Mouse (Mus musculus) lung, embryonic 15.5 days (tissue): ENCODE measurements at regions not wholly inside any gene's neighbourhood (a gene's known extent, or its start where the extent isn't known, plus 50 kb on each side); places are given as distances from the start of the nearest gene placed in this dataset.

Source experiments
- ATAC-seq: fragments of 200-750 bp; cut with Nextera tagmentation; 2 replicates; pipeline ENCODE4 v1.8.0; 2017; ENCODE audit warnings: moderate number of reproducible peaks, borderline replicate concordance; ENCODE audit not compliant: low FRiP score, low TSS enrichment; ENCODE audit errors: extremely low read depth
- H3K27ac ChIP-seq: fragments of 300-500 bp; sonication (generic); 2 replicates; pipeline ENCODE4 v1.5.1; 2015; ENCODE audit warnings: moderate library complexity, mild to moderate bottlenecking, inconsistent platforms
- H3K27me3 ChIP-seq: fragments of 300-500 bp; sonication (generic); 2 replicates; pipeline ENCODE4 v1.6.1; 2015; ENCODE audit warnings: inconsistent platforms
- H3K36me3 ChIP-seq: fragments of 300-500 bp; sonication (generic); 2 replicates; pipeline ENCODE4 v1.6.1; 2015; ENCODE audit warnings: inconsistent platforms
- H3K4me1 ChIP-seq: fragments of 300-500 bp; sonication (generic); 2 replicates; pipeline ENCODE4 v1.6.1; 2015; ENCODE audit warnings: inconsistent platforms
- H3K4me2 ChIP-seq: fragments of 300-500 bp; sonication (generic); 2 replicates; pipeline ENCODE4 v1.6.1; 2015; ENCODE audit warnings: inconsistent platforms, mild to moderate bottlenecking, moderate library complexity
- H3K4me3 ChIP-seq: fragments of 300-500 bp; sonication (generic); 2 replicates; pipeline ENCODE4 v1.5.1; 2015; ENCODE audit warnings: mild to moderate bottlenecking, inconsistent platforms
- H3K9ac ChIP-seq: fragments of 300-500 bp; sonication (generic); 2 replicates; pipeline ENCODE4 v1.6.1; 2015; ENCODE audit warnings: inconsistent platforms
- H3K9me3 ChIP-seq: fragments of 300-500 bp; sonication (generic); 2 replicates; pipeline ENCODE4 v1.6.1; 2016; ENCODE audit warnings: inconsistent platforms
- WGBS: fragments of 180-500 bp; shearing (Covaris S2); methylation state at CpG from one replicate; pipeline ENCODE4 v1.1.7; 2015; 5-methylcytosine and 5-hydroxymethylcytosine counted together

DNA sequence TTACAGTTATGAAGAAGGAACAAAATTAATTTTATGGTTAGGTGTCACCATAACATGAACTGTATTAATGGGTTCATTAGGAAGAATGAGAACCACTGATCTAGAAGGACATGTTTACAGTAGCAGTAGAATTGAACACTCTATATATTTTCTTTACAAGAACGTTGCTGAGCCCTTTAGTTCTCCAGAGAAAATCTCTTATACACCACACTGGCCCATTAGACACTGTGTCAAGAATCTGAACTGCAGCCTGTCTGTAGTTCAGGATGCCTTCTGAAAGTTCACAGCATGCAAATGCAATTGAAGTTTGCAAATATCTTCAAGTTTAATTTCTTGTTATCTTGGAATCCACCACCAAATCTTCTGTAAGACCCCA is 307.6 kb downstream of the Phf14 start:
- WGBS = 30% methylated on average over 1 of the region's 1 CpGs
- no peak overlapping the region for H3K4me3 ChIP-seq
- no peak for ATAC-seq
- H3K27me3 ChIP-seq = no peaks in the 10 kb centered on the region
- no peak overlapping the region for H3K4me2 ChIP-seq
- 0 out of 2 replicates have a peak, but pooled peaks cover 3% of the 10 kb centered on the region for H3K9me3 ChIP-seq
- no peak overlapping the region for H3K9ac ChIP-seq
- H3K27ac ChIP-seq = no peak overlapping the region
- H3K36me3 ChIP-seq = no peaks in the 10 kb centered on the region
- no peaks in the 10 kb centered on the region for H3K4me1 ChIP-seq

- ATAC-seq = no peak
- H3K27me3 ChIP-seq = no peaks in the 10 kb centered on the region
- no peaks in the 10 kb centered on the region for H3K4me1 ChIP-seq
- no peaks in the 10 kb centered on the region for H3K9me3 ChIP-seq
- H3K36me3 ChIP-seq = no peaks in the 10 kb centered on the region
- no peak overlapping the region for H3K4me3 ChIP-seq
- no peak overlapping the region for H3K4me2 ChIP-seq
- no peak overlapping the region for H3K9ac ChIP-seq
- WGBS = 27% methylated on average over 1 of the region's 1 CpGs
- no peak overlapping the region for H3K27ac ChIP-seq
Observed at GRCm38 (mm10) chr6:12244151-12244550, 336.5 kb downstream of the Phf14 start.

DNA sequence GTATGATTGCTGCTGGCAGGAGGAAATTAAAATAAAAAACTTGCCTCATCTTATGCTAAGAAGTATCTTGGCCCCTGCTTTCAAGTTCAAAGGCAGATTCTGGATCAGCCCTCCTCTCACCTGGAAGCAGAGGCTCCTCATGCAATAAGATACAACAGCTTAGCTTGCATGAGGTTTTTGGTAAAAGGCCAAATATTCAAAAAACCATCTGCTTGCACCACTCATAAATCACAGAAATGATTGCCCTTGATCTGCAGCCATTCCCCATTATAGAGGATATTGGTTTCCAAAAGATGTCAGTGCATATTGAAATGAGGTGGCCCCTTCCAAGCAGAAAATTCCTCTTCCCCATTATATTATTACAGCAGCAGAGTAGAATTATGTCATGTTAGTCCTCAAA is 340.4 kb downstream of the Phf14 start:
- H3K36me3 ChIP-seq = no peaks in the 10 kb centered on the region
- ATAC-seq = no peak
- H3K4me2 ChIP-seq = no peak overlapping the region
- no peaks in the 10 kb centered on the region for H3K9me3 ChIP-seq
- no peak overlapping the region for H3K9ac ChIP-seq
- H3K4me3 ChIP-seq = no peak overlapping the region
- no peaks in the 10 kb centered on the region for H3K4me1 ChIP-seq
- H3K27me3 ChIP-seq = no peaks in the 10 kb centered on the region
- no peak overlapping the region for H3K27ac ChIP-seq

DNA sequence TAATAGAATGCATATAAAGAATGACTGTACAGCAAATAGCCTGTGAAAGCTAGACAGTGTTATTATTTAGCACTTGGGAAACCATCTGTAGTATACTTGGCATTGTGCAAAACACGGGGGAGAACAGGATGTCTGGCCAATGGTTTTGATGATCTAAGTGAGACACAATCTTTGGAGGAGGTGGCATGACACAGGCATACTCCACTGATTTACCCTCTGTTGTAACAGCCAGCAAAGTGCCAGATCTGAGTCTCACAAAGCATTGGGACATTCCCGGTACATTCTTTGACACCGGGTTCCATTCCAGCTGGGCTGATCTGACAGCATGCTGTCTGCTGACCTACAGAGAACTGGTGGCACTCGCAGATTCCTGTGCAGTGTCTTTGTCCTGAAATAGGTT is 341.0 kb downstream of the Phf14 start:
- H3K4me3 ChIP-seq = no peak overlapping the region
- ATAC-seq = no peak
- H3K27me3 ChIP-seq = no peaks in the 10 kb centered on the region
- no peak overlapping the region for H3K9ac ChIP-seq
- H3K9me3 ChIP-seq = no peaks in the 10 kb centered on the region
- 63% methylated on average over 4 of the region's 4 CpGs for WGBS
- H3K27ac ChIP-seq = no peak overlapping the region
- H3K36me3 ChIP-seq = no peaks in the 10 kb centered on the region
- H3K4me2 ChIP-seq = no peak overlapping the region
- H3K4me1 ChIP-seq = no peaks in the 10 kb centered on the region

GRCm38 (mm10) chr6:12254507-12254906 is 346.9 kb downstream of the Phf14 start:
- H3K4me3 ChIP-seq = no peak overlapping the region
- H3K27me3 ChIP-seq = no peaks in the 10 kb centered on the region
- H3K9me3 ChIP-seq = no peaks in the 10 kb centered on the region
- no peak overlapping the region for H3K4me2 ChIP-seq
- H3K27ac ChIP-seq = no peak overlapping the region
- no peak overlapping the region for H3K9ac ChIP-seq
- no peaks in the 10 kb centered on the region for H3K36me3 ChIP-seq
- no peak for ATAC-seq
- H3K4me1 ChIP-seq = no peaks in the 10 kb centered on the region
- WGBS = 96% methylated on average over 3 of the region's 3 CpGs

- no peaks in the 10 kb centered on the region for H3K36me3 ChIP-seq
- WGBS = 62% methylated on average over 1 of the region's 1 CpGs
- H3K27me3 ChIP-seq = no peaks in the 10 kb centered on the region
- ATAC-seq = no peak
- H3K4me3 ChIP-seq = no peak overlapping the region
- no peaks in the 10 kb centered on the region for H3K4me1 ChIP-seq
- H3K9ac ChIP-seq = no peak overlapping the region
- H3K9me3 ChIP-seq = no peaks in the 10 kb centered on the region
- no peak overlapping the region for H3K4me2 ChIP-seq
- no peak overlapping the region for H3K27ac ChIP-seq
Observed at GRCm38 (mm10) chr6:12255434-12255833, 347.8 kb downstream of the Phf14 start.

- Histone ChIP-seq H3K4me2 (no peak overlapping the region), H3K9me3 (no peaks in the 10 kb centered on the region), H3K27ac (no peak overlapping the region), H3K4me1 (no peaks in the 10 kb centered on the region), H3K9ac (no peak overlapping the region), H3K36me3 (no peaks in the 10 kb centered on the region), H3K27me3 (no peaks in the 10 kb centered on the region), H3K4me3 (no peak overlapping the region)
- no peak for ATAC-seq
- 49% methylated on average over 3 of the region's 3 CpGs for WGBS
Observed at GRCm38 (mm10) chr6:12258273-12258672, 350.7 kb downstream of the Phf14 start.

- no peak overlapping the region for H3K4me2 ChIP-seq
- no peaks in the 10 kb centered on the region for H3K9me3 ChIP-seq
- no peak for ATAC-seq
- no peak overlapping the region for H3K4me3 ChIP-seq
- no peak overlapping the region for H3K9ac ChIP-seq
- WGBS = 63% methylated on average over 7 of the region's 7 CpGs
- no peaks in the 10 kb centered on the region for H3K4me1 ChIP-seq
- H3K27me3 ChIP-seq = no peaks in the 10 kb centered on the region
- no peak overlapping the region for H3K27ac ChIP-seq
- no peaks in the 10 kb centered on the region for H3K36me3 ChIP-seq
Observed at GRCm38 (mm10) chr6:12258940-12259481, 351.4 kb downstream of the Phf14 start.

DNA sequence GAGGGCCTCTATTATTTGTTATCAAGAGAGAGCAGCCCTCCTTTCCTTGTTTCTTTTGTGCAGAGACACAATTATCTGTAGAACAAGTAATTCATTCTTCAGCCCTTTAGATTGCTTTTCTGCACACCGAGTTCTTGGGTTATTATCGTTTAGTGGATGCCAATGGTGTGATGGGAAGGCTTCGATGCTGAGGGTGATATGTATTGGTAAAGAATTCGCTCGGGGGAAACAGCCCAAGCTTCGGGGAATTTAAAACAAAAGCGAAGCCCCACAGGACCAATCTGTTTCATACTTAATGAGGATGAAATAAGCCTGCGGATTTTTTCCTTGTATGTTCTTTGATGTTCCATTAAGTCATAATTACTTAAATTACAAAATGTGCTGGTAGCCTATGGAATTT is 352.0 kb downstream of the Phf14 start:
- Histone ChIP-seq H3K4me2 (no peak overlapping the region), H3K27ac (no peak overlapping the region), H3K9me3 (no peaks in the 10 kb centered on the region), H3K27me3 (no peaks in the 10 kb centered on the region), H3K4me1 (no peaks in the 10 kb centered on the region), H3K4me3 (no peak overlapping the region), H3K36me3 (no peaks in the 10 kb centered on the region), H3K9ac (no peak overlapping the region)
- 82% methylated on average over 8 of the region's 8 CpGs for WGBS
- no peak for ATAC-seq

DNA sequence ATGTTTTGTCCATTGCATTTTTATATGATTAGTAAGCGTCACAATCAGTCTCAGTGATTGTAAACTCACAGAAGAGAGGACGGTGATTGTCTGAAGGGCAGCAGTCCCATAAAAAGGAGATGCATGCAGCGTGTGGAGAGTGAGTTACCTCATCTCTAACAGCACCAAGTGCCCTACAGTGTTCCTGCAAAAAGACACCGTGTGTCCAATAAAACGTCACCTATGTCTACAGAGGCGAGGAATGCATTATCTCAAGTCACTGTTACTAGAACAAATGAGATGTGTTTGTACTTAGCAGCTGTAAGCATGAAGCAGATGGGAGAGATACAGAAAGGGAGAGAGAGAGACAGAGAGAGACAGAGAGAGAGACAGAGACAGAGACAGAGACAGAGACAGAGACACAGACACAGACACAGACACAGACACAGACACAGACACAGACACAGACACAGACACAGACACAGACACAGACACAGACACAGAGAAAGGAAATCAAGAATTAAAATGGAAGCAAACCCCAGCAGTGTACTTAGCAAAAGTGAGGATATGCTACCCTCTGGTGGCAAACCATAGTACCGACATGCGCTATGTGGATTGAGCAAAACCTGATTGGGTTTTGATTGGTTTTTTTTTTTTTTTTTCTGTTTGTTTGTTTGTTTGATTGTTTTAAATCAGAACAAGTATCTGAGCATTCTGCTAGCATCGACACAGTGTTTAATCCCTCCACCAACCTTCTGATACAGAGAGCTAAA is 352.9 kb downstream of the Phf14 start:
- Histone ChIP-seq H3K4me1 (no peaks in the 10 kb centered on the region), H3K27me3 (no peaks in the 10 kb centered on the region), H3K36me3 (no peaks in the 10 kb centered on the region), H3K4me2 (no peak overlapping the region), H3K27ac (no peak overlapping the region), H3K9ac (no peak overlapping the region), H3K4me3 (no peak overlapping the region), H3K9me3 (no peaks in the 10 kb centered on the region)
- peak; percentile 77; the same call in 1 of the 2 replicates for ATAC-seq
- 36% methylated on average over 9 of the region's 9 CpGs for WGBS
